Mouse (Mus musculus): ENCODE measurements around the gene Cd5l. TPM values are rescaled to one million over a fixed set of nuclear protein-coding genes. Genes with fewer than 3 reads are reported as not detected.

Gene Cd5l
- total RNA-seq, 2 experiments from 2014 or later: 0.54 to 1.1 TPM

GRCm38 (mm10) chr3:87399906-87400305 is 42.2 kb downstream of the Cd5l start:
- no peak for DNase-seq
- intact Hi-C loops (cut with DNase I): loop anchor here (5.0 kb wide), 1 partner anchor 158 kb away; no protein-coding TSS in a partner anchor

- no peak for DNase-seq
- intact Hi-C loops (cut with DNase I): loop anchor here (5.0 kb wide), 1 partner anchor 159 kb away; no protein-coding TSS in a partner anchor
Measured at GRCm38 (mm10) chr3:87401321-87401720, 43.6 kb downstream of the Cd5l start.

GRCm38 (mm10) chr3:87408171-87408570 is 50.5 kb downstream of the Cd5l start:
- DNase-seq: peak in 1 of 2 experiments; percentile 10
- intact Hi-C loops (cut with DNase I): no loop called here

- DNase-seq: no peak
- intact Hi-C loops (cut with DNase I): no loop called here
Measured at GRCm38 (mm10) chr3:87409196-87409935, 51.7 kb downstream of the Cd5l start.

- DNase-seq: no peak
- intact Hi-C loops (cut with DNase I): loop anchor here (1.0 to 2.0 kb wide), 2 partner anchors 88 to 152 kb away; no protein-coding TSS in a partner anchor
Measured at GRCm38 (mm10) chr3:87410605-87411004, 52.9 kb downstream of the Cd5l start.

- intact Hi-C loops (cut with DNase I): loop anchor here (1.0 to 2.0 kb wide), 2 partner anchors 88 to 151 kb away; no protein-coding TSS in a partner anchor
- DNase-seq: peak; percentile 44 to 45
Measured at GRCm38 (mm10) chr3:87411150-87411549, 53.5 kb downstream of the Cd5l start.

GRCm38 (mm10) chr3:87420645-87421044 is 63.0 kb downstream of the Cd5l start:
- DNase-seq: no peak
- intact Hi-C loops (cut with DNase I): no loop called here

Other genes starting within 250 kb of the Cd5l start
- 1 to 10 TPM; 6.8 to 7.6 TPM for gene Kirrel, start 183.1 kb upstream of the Cd5l start, total RNA-seq (2021)
- gene Fcrls, start 94.1 kb upstream of the Cd5l start, total RNA-seq (2021): 10 to 100 TPM in 1 of 2 experiments, 1 to 10 TPM in 1; 8.2 to 10.9 TPM
- gene Fcrl1, start 18.5 kb downstream of the Cd5l start, total RNA-seq (2021): under 1 TPM in 1 of 2 experiments, not detected in 1; 0.31 TPM
- not detected for gene Fcrl5, start 77.9 kb downstream of the Cd5l start, total RNA-seq (2021)
- gene Etv3, start 167.5 kb downstream of the Cd5l start, total RNA-seq (2021): 10 to 100 TPM; 19.2 to 20.0 TPM

Measured in heart, postnatal 36 days (tissue).